Mouse (Mus musculus): ENCODE results near the gene Gm45213. TPM values are rescaled to one million over a fixed set of nuclear protein-coding genes. Genes with fewer than 3 reads are reported as not detected.
"Not testable (repeated sequence)": the region's sequence is repeated elsewhere in the genome, so short reads cannot be mapped to it uniquely, and the experiment has no call there.

Gm45213 gene
- total RNA-seq, 1 experiment, result not detected

GRCm38 (mm10) chr7:66047975-66048374, 4.6 kb downstream of the Gm45213 start:
- in situ Hi-C loops (cut with MboI; ENCODE audit: low sequenced_read_pairs in 2 of 2, unreplicated experiment in 2 of 2), result no loop called here
- no peak overlapping the region for H3K27ac ChIP-seq (ENCODE audit: insufficient read depth, low read depth, low read length, poor library complexity, severe bottlenecking)

GRCm38 (mm10) chr7:66048446-66049230, 5.2 kb downstream of the Gm45213 start:
- Histone ChIP-seq H3K4me1 (ENCODE audit: control insufficient read depth in 2 of 2, insufficient read depth in 2 of 2, low read length in 2 of 2, poor library complexity in 1 of 2) (no peaks in the 10 kb centered on the region), H3K9ac (ENCODE audit: insufficient read depth, low read depth, low read length, poor library complexity, severe bottlenecking) (no peak overlapping the region), H3K9me3 (ENCODE audit: control insufficient read depth, insufficient read depth, low read depth, low read length) (no peaks in the 10 kb centered on the region), H3K36me3 (ENCODE audit: control insufficient read depth, insufficient read depth, low read length, poor library complexity, severe bottlenecking) (no peaks in the 10 kb centered on the region; the same call in 1 of the 2 replicates), H3K4me3 (ENCODE audit: insufficient read depth in 1 of 2, low read depth in 1 of 2, low read length in 2 of 2, poor library complexity in 1 of 2, severe bottlenecking in 1 of 2) (no peak overlapping the region), H3K27ac (ENCODE audit: insufficient read depth, low read depth, low read length, poor library complexity, severe bottlenecking) (no peak overlapping the region)
- TF ChIP-seq CHD2 (IDR thresholded peaks at IDR 0.05; ENCODE audit: low read depth, low read length) (no peak), ZC3H11A (IDR thresholded peaks at IDR 0.05; ENCODE audit: borderline replicate concordance, low read depth, low read length) (no peak), MAFK (IDR thresholded peaks at IDR 0.05; ENCODE audit: insufficient read depth, low read depth, low read length) (no peak)
- in situ Hi-C loops (cut with MboI; ENCODE audit: low sequenced_read_pairs in 2 of 2, unreplicated experiment in 2 of 2), result no loop called here
- DNase-seq (ENCODE audit: low read depth, low spot score), result no peak

More at GRCm38 (mm10) chr7:66047975-66048374, 4.6 kb downstream of the Gm45213 start:
- Histone ChIP-seq H3K9me3 (ENCODE audit: control insufficient read depth, insufficient read depth, low read depth, low read length) (no peaks in the 10 kb centered on the region), H3K9ac (ENCODE audit: insufficient read depth, low read depth, low read length, poor library complexity, severe bottlenecking) (no peak overlapping the region), H3K36me3 (ENCODE audit: control insufficient read depth, insufficient read depth, low read length, poor library complexity, severe bottlenecking) (no peaks in the 10 kb centered on the region; the same call in 1 of the 2 replicates), H3K4me1 (ENCODE audit: control insufficient read depth in 2 of 2, insufficient read depth in 2 of 2, low read length in 2 of 2, poor library complexity in 1 of 2) (no peaks in the 10 kb centered on the region), H3K4me3 (ENCODE audit: insufficient read depth in 1 of 2, low read depth in 1 of 2, low read length in 2 of 2, poor library complexity in 1 of 2, severe bottlenecking in 1 of 2) (no peak overlapping the region)
- no peak for TF ChIP-seq HCFC1 (IDR thresholded peaks at IDR 0.05; ENCODE audit: borderline replicate concordance, insufficient read depth, low read length)
- no peak for TF ChIP-seq MAFK (IDR thresholded peaks at IDR 0.05; ENCODE audit: insufficient read depth, low read depth, low read length)
- no peak for TF ChIP-seq ZNF384 (IDR thresholded peaks at IDR 0.05; ENCODE audit: low read depth, low read length)
- no peak for TF ChIP-seq ZC3H11A (IDR thresholded peaks at IDR 0.05; ENCODE audit: borderline replicate concordance, low read depth, low read length)
- no peak for TF ChIP-seq CHD2 (IDR thresholded peaks at IDR 0.05; ENCODE audit: low read depth, low read length)
- DNase-seq (ENCODE audit: low read depth, low spot score), result no peak

GRCm38 (mm10) chr7:66053946-66054483, 10.6 kb downstream of the Gm45213 start:
- no peaks in the 10 kb centered on the region for H3K9me3 ChIP-seq (ENCODE audit: control insufficient read depth, insufficient read depth, low read depth, low read length)
- no peaks in the 10 kb centered on the region; the same call in 1 of the 2 replicates for H3K36me3 ChIP-seq (ENCODE audit: control insufficient read depth, insufficient read depth, low read length, poor library complexity, severe bottlenecking)
- no peak for TF ChIP-seq ZNF384 (IDR thresholded peaks at IDR 0.05; ENCODE audit: low read depth, low read length)
- TF ChIP-seq HCFC1 (IDR thresholded peaks at IDR 0.05; ENCODE audit: borderline replicate concordance, insufficient read depth, low read length), result no peak
- TF ChIP-seq CHD2 (IDR thresholded peaks at IDR 0.05; ENCODE audit: low read depth, low read length), result no peak
- no peak for TF ChIP-seq MAFK (IDR thresholded peaks at IDR 0.05; ENCODE audit: insufficient read depth, low read depth, low read length)
- no peak for TF ChIP-seq ZC3H11A (IDR thresholded peaks at IDR 0.05; ENCODE audit: borderline replicate concordance, low read depth, low read length)
- no peak overlapping the region for H3K27ac ChIP-seq (ENCODE audit: insufficient read depth, low read depth, low read length, poor library complexity, severe bottlenecking)
- no peak for DNase-seq (ENCODE audit: low read depth, low spot score)
- in situ Hi-C loops (cut with MboI; ENCODE audit: low sequenced_read_pairs in 2 of 2, unreplicated experiment in 2 of 2), result loop anchor here in 1 of 2 experiments (5.0 kb wide), 1 partner anchor 282 kb away; no protein-coding TSS in a partner anchor
- H3K9ac ChIP-seq (ENCODE audit: insufficient read depth, low read depth, low read length, poor library complexity, severe bottlenecking), result no peak overlapping the region
- no peaks in the 10 kb centered on the region for H3K4me1 ChIP-seq (ENCODE audit: control insufficient read depth in 2 of 2, insufficient read depth in 2 of 2, low read length in 2 of 2, poor library complexity in 1 of 2)
- H3K4me3 ChIP-seq (ENCODE audit: insufficient read depth in 1 of 2, low read depth in 1 of 2, low read length in 2 of 2, poor library complexity in 1 of 2, severe bottlenecking in 1 of 2), result no peak overlapping the region

GRCm38 (mm10) chr7:66055356-66055755, 12.0 kb downstream of the Gm45213 start:
- H3K9ac ChIP-seq (ENCODE audit: insufficient read depth, low read depth, low read length, poor library complexity, severe bottlenecking); H3K4me1 ChIP-seq (ENCODE audit: control insufficient read depth in 2 of 2, insufficient read depth in 2 of 2, low read length in 2 of 2, poor library complexity in 1 of 2); H3K4me3 ChIP-seq (ENCODE audit: insufficient read depth in 1 of 2, low read depth in 1 of 2, low read length in 2 of 2, poor library complexity in 1 of 2, severe bottlenecking in 1 of 2); in situ Hi-C loops (cut with MboI; ENCODE audit: low sequenced_read_pairs in 2 of 2, unreplicated experiment in 2 of 2); H3K27ac ChIP-seq (ENCODE audit: insufficient read depth, low read depth, low read length, poor library complexity, severe bottlenecking); H3K9me3 ChIP-seq (ENCODE audit: control insufficient read depth, insufficient read depth, low read depth, low read length); H3K36me3 ChIP-seq (ENCODE audit: control insufficient read depth, insufficient read depth, low read length, poor library complexity, severe bottlenecking): not testable (repeated sequence)
- DNase-seq (ENCODE audit: low read depth, low spot score), result peak; percentile 27

Measured in ES-E14 (cell line).